Mouse (Mus musculus) liver, adult 2 months (tissue): Measurements from ENCODE around the gene Pawr. TPM values are rescaled to one million over a fixed set of nuclear protein-coding genes. Genes with fewer than 3 reads are reported as not detected.

Experiments
- DNase-seq: peaks from one replicate; pipeline ENCODE4 v3.0.0-alpha.2; 2011; ENCODE audit warnings: low read depth, low spot score; ENCODE audit errors: extremely low read depth
- H3K27ac ChIP-seq: fragments of 200-500 bp; replicated peaks from 2 replicates; pipeline ENCODE4 v1.5.1; 2012; ENCODE audit warnings: low read depth, mild to moderate bottlenecking, control low read depth, inconsistent platforms, low read length; ENCODE audit not compliant: insufficient read depth
- H3K27me3 ChIP-seq: fragments of 200-500 bp; 2 replicates; pipeline ENCODE4 v1.6.1; 2012; ENCODE audit warnings: mild to moderate bottlenecking, moderate library complexity, low read length, inconsistent platforms; ENCODE audit not compliant: control insufficient read depth, insufficient read depth
- H3K36me3 ChIP-seq: fragments of 200-500 bp; 2 replicates; pipeline ENCODE4 v1.6.1; 2012; ENCODE audit warnings: low read length, inconsistent platforms; ENCODE audit not compliant: control insufficient read depth, insufficient read depth
- H3K4me1 ChIP-seq: fragments of 200-500 bp; 2 replicates; pipeline ENCODE4 v1.6.1; 2011; ENCODE audit warnings: low read length; ENCODE audit not compliant: control insufficient read depth, insufficient read depth
- H3K4me3 ChIP-seq: fragments of 200-500 bp; 2 replicates; pipeline ENCODE4 v1.5.1; 2011; ENCODE audit warnings: low read depth, mild to moderate bottlenecking, control low read depth, low read length, moderate library complexity; ENCODE audit not compliant: insufficient read depth
- H3K79me2 ChIP-seq: fragments of 200-500 bp; 2 replicates; pipeline ENCODE4 v1.6.1; 2012; ENCODE audit warnings: inconsistent platforms, mild to moderate bottlenecking, low read length, moderate library complexity; ENCODE audit not compliant: control insufficient read depth, insufficient read depth
- H3K9ac ChIP-seq: fragments of 200-500 bp; 2 replicates; pipeline ENCODE4 v1.6.1; 2012; ENCODE audit warnings: low read depth, mild to moderate bottlenecking, control low read depth, inconsistent platforms, low read length
- CTCF ChIP-seq: fragments of 200-500 bp; IDR thresholded peaks from 2 replicates; pipeline ENCODE4 v1.5.1; 2011; ENCODE audit warnings: low read depth, low read length, control low read depth
- POLR2A ChIP-seq: fragments of 200-500 bp; IDR thresholded peaks from 2 replicates; pipeline ENCODE4 v1.6.1; 2011; ENCODE audit warnings: low read length, control low read depth; ENCODE audit not compliant: insufficient read depth; ENCODE audit errors: extremely low read depth
- WGBS: fragments of 180-500 bp; shearing (Covaris S2); methylation state at CpG from one replicate; pipeline ENCODE4 v1.1.7; 2018; 5-methylcytosine and 5-hydroxymethylcytosine counted together
- polyA plus RNA-seq: library from polyadenylated mRNA; depleted of rRNA; stranded (reverse); fragments of >200 nt; gene quantifications from 2 replicates; pipeline ENCODE4 v1.2.3, GENCODE M21; 2012
- total RNA-seq: library from RNA; depleted of rRNA; stranded (reverse); fragments of >200 nt; gene quantifications from 2 replicates; pipeline ENCODE4 v1.2.3, GENCODE M21; 2014

Pawr gene
- total and polyA plus RNA-seq, 2 experiments, result 5.0 to 7.1 TPM

DNA sequence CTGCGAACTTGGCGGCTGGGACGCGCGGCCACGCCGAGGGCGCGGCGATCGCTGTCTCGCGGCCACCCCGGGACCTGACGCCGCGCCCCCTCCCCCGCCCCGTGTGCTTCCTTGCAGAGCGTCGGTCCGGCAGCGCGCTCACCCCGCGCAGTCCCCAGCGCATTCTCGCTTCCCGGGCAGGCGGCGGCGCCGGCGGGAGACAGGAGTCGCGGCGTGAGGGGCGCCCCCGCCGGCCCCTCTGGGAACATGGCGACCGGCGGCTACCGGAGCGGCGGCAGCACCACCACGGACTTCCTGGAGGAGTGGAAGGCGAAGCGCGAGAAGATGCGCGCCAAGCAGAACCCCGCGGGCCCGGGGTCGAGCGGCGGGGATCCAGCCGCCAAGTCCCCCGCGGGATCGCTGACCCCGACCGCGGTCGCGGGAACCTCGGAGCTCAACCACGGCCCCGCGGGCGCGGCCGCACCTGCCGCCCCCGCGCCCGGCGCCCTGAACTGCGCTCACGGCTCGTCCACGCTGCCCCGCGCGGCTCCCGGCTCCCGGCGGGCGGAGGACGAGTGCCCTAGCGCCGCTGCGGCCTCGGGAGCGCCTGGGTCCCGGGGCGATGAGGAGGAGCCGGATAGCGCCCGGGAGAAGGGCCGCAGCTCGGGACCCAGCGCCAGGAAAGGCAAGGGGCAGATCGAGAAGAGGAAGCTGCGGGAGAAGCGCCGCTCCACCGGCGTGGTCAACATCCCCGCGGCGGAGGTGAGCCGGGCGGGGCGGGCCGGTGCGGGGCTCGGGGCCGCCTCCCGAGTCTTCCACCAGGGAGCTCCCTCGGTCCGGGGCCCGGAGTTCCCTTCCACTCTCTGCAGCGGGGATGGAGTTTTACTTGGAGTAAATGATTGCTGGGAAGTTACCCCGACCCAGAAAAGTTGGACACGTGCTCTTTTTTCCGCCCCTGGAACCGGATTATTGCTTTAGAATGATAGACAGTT lies 935 bp downstream of the Pawr start:
- peak; percentile 25 for DNase-seq
- WGBS, result under 1% methylated on average over 125 of the region's 129 CpGs
- Histone ChIP-seq H3K4me3 (peak overlapping the region; percentile 95), H3K79me2 (peaks cover 10% of the 10 kb centered on the region; the same call in 1 of the 2 replicates), H3K27me3 (no peaks in the 10 kb centered on the region), H3K4me1 (peaks cover 2% of the 10 kb centered on the region; the same call in 1 of the 2 replicates), H3K9ac (peak overlapping the region; percentile 92), H3K36me3 (no peaks in the 10 kb centered on the region; the same call in 1 of the 2 replicates), H3K27ac (peak overlapping the region; percentile 80)
- TF ChIP-seq CTCF, result peak; percentile 29
- no peak for TF ChIP-seq POLR2A

DNA sequence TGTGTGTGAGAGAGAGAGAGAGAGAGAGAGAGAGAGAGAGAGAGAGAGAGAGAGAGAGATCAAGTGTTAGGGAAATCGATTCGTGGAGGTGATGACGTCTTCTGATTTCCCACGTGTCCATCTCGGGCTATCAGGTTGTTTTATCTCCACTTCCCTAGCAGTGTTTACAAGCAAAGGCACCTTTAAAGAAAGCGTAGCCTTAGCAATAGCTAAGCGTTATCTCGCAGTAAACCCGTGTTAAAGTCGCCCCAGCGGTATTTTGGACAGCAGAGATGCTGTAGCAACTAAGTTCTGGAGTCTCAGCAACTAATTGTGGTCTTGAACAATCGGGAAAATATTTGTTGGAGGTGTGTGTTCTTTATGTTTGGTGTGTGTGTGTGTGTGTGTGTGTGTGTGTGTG lies 1.7 kb downstream of the Pawr start:
- no peaks in the 10 kb centered on the region for H3K27me3 ChIP-seq
- peak overlapping the region; percentile 80 for H3K27ac ChIP-seq
- peaks cover 14% of the 10 kb centered on the region; the same call in 1 of the 2 replicates for H3K79me2 ChIP-seq
- H3K4me1 ChIP-seq, result peaks cover 2% of the 10 kb centered on the region; the same call in 1 of the 2 replicates
- H3K4me3 ChIP-seq, result peak overlapping the region; percentile 95
- 2% methylated on average over 12 of the region's 12 CpGs for WGBS
- TF ChIP-seq CTCF (no peak), POLR2A (no peak)
- peak; percentile 93 for DNase-seq
- peak overlapping the region; percentile 92 for H3K9ac ChIP-seq
- no peaks in the 10 kb centered on the region; the same call in 1 of the 2 replicates for H3K36me3 ChIP-seq

DNA sequence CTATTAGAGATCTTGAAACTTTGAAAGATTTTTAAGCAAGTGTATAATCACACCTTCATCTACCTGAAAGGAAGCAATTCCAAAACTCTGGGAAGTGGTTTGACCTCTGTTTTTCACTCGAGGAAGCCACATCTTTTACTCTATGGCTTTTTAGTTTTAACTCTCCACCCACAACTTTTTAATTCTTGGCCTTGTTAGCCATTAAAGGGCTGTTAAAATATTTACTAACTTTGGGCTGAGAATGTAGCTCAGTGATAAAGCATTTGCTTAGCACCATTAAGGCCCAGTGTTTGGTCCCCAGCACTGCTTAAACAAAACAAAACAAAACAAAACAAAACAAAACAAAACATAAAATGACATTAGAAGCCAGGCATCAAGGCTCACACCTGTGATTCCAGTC lies 2.2 kb downstream of the Pawr start:
- peak; percentile 40 for DNase-seq
- Histone ChIP-seq H3K79me2 (peaks cover 14% of the 10 kb centered on the region; the same call in 1 of the 2 replicates), H3K4me3 (no peak overlapping the region), H3K36me3 (no peaks in the 10 kb centered on the region; the same call in 1 of the 2 replicates), H3K4me1 (peaks cover 2% of the 10 kb centered on the region; the same call in 1 of the 2 replicates), H3K27ac (peak overlapping the region; percentile 28; the same call in 1 of the 2 replicates), H3K27me3 (no peaks in the 10 kb centered on the region), H3K9ac (no peak overlapping the region)
- TF ChIP-seq CTCF (no peak), POLR2A (no peak)
- 14% methylated on average over 1 of the region's 1 CpGs for WGBS

DNA sequence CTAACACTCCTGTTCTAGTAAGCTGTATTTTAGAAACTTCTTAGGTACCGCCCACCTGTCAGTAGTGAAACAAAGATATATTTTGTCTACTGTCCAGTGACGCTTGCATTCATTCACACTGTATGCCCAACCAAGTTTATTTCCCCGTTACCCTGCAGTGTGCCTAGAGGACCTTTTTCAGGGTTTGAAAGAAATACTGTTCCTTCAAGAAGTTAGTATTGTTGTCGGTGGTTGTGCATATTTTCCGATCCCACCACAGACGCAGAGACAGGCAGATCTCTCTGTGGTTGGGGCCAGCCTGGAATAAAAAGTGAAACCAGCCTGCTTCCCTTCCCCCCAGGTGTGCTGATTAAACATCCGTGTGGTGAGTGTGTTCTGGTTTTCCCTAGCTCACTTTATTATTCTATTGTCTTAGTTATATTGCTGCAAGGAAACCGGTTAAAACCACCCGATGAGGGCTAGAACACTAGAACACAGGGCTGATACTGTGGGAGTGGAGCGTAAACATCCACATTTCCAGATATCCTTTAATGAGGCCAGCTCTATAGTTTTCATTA lies 3.9 kb downstream of the Pawr start:
- peaks cover 2% of the 10 kb centered on the region; the same call in 1 of the 2 replicates for H3K36me3 ChIP-seq
- no peak overlapping the region for H3K27ac ChIP-seq
- H3K4me1 ChIP-seq, result peaks cover 3% of the 10 kb centered on the region; the same call in 1 of the 2 replicates
- no peaks in the 10 kb centered on the region for H3K27me3 ChIP-seq
- 87% methylated on average over 10 of the region's 10 CpGs for whole genome bisulfite sequencing
- H3K79me2 ChIP-seq, result peaks cover 14% of the 10 kb centered on the region; the same call in 1 of the 2 replicates
- H3K9ac ChIP-seq, result no peak overlapping the region
- no peak for DNase-seq
- no peak for TF ChIP-seq POLR2A
- no peak for TF ChIP-seq CTCF
- H3K4me3 ChIP-seq, result no peak overlapping the region

GRCm38 (mm10) chr10:108336581-108336980 lies 4.7 kb downstream of the Pawr start:
- Histone ChIP-seq H3K4me3 (no peak overlapping the region), H3K36me3 (peaks cover 4% of the 10 kb centered on the region; the same call in 1 of the 2 replicates), H3K27ac (no peak overlapping the region), H3K27me3 (no peaks in the 10 kb centered on the region), H3K9ac (no peak overlapping the region), H3K79me2 (peaks cover 14% of the 10 kb centered on the region; the same call in 1 of the 2 replicates), H3K4me1 (peaks cover 3% of the 10 kb centered on the region; the same call in 1 of the 2 replicates)
- WGBS, result 89% methylated on average over 9 of the region's 9 CpGs
- TF ChIP-seq CTCF (no peak), POLR2A (no peak)
- DNase-seq, result no peak
